Mouse (Mus musculus) gastrocnemius, postnatal 10 days (tissue): Measurements from ENCODE around the gene Tmem97. TPM values are rescaled to one million over a fixed set of nuclear protein-coding genes. Genes with fewer than 3 reads are reported as not detected.

Source experiments
- DNase-seq: peaks from one replicate; pipeline ENCODE4 v3.0.0; 2021; ENCODE audit warnings: mixed read lengths
- total RNA-seq, 2 experiments: library from RNA; stranded (reverse); gene quantifications; 2 replicates each; pipeline ENCODE4 v1.2.3; 2021

The Tmem97 gene
- total RNA-seq, 2 experiments from 2014 or later = 11.9 to 13.9 TPM

DNA sequence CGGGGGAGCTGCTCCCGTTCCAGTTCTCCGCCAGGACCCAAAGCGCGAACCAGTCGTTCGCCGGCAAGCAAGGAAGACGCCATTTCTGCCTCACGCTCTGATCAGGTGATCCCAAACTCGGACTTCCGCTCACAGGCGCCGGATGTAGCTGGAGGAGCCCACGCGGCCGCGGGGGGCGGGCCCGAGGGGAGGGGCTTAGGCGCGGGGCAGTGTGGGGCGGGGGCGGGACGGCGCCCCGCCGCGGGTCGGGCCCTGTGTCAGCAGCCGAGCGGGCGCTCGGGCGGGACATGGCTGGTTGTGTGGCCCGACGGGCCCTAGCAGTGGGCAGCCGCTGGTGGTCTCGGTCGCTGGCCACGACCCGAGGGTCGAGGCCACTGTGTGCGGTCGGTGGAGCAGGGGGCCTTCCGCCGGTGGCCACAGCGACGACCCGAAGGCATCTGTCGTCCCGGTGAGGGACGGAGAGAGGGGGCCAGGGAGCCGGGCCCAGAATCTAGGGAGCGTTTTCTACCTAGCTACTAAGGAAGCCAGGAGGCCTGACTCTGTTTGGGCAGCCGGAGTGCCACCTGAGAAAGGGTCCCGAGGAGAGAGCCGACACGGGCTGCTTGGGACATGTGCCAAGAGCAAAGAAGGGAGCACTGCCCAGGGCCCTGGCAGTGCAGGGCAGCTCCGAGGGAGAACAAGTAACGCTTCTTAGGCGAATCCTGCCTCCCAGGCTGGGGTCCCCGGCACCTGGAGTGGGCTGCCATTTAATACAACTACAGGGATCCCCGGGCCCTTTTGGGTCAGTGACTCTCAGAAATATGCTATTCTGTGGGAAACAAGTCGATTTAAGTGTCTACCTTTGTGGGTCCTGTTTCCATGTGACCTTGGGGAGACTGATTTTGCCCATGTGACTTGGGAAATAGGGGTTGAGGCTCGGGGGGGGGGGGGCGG is 38.3 kb downstream of the Tmem97 start, which contains the start of the genes Tmem199 and Poldip2:
Tmem199 (minus strand) TSS at position 148 of the 933 bp plus-strand sequence.
Poldip2 (plus strand) TSS at position 169 of the 933 bp plus-strand sequence.
- peak; percentile 90 for DNase-seq

DNA sequence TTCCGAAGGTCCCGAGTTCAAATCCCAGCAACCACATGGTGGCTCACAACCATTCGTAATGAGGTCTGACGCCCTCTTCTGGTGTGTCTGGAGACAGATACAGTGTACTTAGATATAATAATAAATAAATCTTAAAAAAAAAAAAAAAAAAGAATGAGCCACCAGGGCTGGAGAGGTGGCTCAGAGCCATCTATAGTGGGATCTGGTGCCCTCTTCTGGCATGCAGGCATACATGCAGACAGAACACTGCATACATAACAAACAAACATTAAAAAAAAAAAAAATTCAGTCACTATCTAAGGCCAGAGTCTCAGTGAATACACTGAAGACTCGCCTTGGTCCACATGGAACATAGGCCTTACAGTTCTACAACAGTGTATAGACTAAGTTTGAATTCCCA is 41.4 kb downstream of the Tmem97 start:
- no peak for DNase-seq

DNA sequence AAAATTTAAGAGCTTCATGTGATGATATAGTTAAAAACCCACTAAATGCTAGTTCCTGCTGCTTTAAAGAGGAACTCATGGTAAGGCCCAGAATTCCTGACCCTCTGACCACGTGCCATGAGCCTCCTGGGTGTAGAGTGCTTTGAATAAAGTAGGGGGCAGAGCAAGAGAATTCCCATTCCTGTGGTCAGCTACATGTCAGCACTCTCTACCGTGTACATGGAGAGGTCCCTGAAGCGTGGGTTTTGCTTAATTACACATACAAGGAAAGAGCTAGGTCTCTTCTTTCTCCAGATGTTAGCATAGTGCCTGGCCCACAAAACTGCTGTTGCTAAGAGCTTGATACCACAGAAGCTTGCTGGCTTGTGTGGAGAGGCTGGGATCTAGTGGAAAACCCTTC is 45.1 kb downstream of the Tmem97 start:
- no peak for DNase-seq

DNA sequence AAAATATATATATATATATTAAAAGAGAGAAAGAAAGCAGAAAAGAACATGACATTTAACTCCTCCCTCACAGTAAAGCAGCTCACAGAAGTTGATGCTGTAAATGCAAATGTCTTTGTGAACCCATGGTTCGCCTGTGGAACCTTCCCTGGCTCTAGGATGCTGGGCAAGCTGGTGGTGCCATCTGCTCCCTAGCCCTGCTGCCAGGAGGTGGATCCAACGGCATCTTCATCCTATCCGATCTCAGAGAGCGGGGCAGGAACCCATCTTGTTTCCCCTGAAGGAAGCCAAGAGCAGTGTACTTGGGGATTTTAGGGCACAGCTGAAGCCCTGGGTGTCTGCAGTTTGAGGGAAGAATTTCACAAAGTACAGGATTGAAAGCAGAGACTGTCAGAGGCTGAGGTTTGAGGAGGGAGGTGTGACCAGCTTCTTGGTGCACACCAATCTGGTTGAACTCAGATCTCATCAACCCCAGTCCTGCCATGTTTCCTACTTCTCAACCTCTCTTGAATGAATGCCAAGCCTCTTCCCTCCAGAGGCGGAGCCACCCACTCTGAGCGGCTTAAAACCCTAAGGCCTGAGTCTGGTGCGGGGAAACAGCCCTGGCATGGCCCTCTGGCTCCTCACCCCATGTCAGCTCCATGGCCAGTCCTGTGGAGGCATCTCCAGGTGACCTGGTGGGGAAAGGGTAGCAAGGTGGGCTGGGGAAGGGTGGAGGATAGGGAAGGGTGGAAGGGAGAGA is 47.5 kb downstream of the Tmem97 start, which contains the start of gene Sebox:
Sebox (plus strand) TSS at position 539 of the 742 bp plus-strand sequence.
- DNase-seq = no peak

DNA sequence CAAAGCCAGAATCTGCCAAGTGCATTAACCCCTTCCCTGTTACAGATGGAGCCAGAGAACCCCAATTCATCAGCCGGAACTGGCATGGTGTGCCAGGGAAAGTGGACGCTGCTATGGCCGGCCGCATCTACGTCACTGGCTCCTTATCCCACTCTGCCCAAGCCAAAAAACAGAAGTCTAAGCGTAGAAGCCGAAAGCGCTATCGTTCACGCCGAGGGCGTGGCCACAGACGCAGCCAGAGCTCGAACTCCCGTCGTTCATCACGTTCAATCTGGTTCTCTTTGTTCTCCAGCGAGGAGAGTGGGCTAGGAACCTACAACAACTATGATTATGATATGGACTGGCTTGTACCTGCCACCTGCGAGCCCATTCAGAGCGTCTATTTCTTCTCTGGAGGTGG is 49.0 kb downstream of the Tmem97 start:
- no peak for DNase-seq

DNA sequence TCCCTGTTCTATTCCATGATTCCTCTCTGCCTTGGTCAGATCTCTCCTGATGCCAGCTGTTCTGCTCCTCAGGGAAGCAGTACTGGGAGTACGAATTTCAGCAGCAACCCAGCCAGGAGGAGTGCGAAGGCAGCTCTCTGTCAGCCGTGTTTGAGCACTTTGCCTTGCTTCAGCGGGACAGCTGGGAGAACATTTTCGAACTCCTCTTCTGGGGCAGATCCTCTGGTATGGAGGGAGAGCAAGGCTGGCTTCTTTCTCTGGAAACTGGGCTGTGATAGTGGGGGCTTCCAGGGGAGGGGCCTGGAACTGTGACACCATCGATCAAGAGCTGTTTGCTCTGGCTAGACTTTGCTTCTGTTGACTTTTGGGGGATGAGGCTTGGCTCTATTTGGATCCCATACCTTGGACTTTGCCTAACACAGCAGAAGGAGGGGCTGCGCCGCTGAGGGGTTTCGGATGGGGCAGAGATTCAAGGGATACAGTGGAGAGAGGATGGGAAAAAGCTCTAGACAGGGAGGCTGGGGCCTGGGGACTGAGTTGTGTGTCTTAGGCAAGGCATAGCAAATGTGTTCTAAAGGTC is 49.9 kb downstream of the Tmem97 start:
- no peak for DNase-seq

DNA sequence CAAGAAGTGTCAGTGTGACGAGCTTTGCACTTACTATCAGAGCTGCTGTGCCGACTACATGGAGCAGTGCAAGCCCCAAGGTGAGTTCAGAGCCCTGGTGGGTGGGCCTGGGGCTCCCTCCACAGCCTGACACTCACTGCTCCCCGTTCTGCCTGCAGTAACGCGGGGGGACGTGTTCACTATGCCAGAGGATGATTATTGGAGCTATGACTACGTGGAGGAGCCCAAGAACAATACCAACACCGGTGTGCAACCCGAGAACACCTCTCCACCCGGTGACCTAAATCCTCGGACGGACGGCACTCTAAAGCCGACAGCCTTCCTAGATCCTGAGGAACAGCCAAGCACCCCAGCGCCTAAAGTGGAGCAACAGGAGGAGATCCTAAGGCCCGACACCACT is 51.0 kb downstream of the Tmem97 start:
- no peak for DNase-seq

DNA sequence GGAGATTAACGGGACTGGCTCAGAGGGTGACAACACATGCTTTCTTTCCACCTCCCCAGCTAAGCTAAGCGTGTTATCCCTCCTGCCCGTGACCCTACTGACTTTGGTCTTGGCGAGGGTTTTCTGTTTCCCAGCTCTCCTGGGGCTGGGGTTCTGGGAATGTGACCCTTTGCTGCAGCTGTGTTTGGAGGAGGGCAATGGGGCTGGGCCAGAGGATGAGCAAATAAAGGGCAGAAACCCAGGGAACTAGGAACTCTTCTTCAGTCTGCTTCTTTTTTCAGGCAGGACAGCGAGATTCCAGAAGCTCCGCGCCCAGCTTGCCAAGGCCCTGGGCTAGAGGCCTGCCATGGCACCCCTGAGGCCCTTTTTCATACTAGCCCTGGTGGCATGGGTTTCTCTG is 51.6 kb downstream of the Tmem97 start, which contains the start of gene Vtn:
Vtn (plus strand) TSS at position 88 of the 400 bp plus-strand sequence.
- DNase-seq = peak; percentile 35

DNA sequence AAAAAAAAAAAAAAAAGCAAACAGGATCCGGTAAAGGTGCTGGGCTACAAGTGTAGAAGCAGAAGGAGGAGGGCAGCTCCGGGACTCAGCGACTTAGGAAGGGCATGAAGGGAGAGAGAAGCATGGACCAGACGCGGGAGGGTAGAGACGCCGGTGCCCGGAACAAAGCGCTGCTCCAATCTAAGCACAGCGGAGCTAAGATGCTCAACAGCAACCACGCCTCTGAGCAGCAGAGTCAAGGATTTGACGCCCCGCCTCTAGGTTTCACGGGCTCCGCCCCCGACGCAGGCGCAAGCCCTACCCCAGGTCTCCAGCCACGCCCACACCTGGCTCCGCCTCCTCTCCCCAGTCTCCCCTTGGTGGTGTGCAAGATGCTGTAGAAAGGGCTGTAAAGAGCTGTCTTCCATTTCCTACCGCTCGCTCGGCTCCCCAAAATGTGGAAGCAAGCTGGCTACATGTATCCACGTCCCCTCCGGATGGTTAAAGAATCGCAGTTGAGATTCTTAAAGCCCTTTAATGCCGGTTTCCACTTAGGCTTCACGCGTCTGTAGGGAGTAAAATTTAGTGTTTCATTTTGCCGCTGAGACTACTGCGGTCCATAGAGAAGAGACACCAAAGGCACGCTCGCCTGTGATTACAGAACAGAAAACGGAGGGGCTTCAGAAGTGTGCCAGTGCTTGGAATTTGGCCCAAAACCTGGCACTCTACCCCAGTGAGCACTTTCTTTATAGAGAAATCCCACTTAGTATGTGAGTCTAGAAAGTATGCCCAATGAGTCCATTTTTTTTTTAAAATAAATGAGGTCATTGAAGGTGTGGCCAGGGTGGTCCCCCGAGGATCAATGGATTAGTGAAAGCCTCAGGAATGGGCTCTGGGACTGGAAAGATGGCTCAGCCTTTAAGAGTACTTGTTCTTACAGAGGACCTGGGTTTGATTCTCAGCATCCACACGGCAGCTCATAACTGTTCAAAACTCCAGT is 52.7 kb downstream of the Tmem97 start, which contains the start of gene Sarm1:
Sarm1 (minus strand) TSS at position 211 of the 979 bp plus-strand sequence.
- DNase-seq = peak; percentile 88

DNA sequence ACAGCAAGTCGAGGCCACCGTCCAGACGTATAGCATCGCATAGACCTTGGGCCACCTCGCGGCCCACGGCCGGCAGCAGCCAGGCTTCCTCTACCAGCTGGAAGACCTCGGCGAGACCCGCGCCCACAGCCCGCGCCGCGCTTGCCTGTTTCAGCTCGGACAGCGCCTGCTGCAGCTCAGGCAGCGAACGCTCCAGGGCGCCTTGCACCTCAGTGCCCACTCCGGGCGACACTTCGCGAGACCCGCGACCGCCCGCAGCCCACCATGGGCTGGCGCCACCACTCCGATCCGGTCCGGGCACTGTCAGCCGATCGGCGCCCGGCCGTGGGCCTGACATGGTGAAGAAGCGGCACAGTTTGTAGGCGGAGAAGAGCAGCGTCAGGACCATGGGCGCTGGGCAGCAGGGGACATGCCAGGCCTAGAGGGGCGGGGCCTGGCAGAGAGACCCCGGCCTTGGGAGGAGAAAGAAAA is 53.5 kb downstream of the Tmem97 start:
- DNase-seq = peak; percentile 39

DNA sequence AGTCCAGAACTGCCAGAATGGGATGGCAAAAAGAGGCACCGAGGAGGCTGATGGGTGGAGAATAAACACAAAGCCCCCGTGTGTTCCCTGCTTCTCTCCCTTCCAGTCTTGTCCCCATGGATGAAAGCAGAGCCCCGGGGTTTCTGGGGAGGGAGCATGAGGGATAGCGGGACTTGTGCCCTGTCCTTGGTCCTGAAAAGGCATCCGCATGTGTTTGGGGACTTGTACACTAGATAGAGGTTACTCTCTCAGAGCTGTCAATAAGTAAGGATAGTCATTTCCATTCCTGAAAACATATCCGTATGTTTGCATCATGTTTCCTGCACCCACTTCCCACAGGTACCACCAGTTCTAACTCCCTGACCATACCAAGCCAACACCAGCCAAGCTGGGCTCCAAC is 54.7 kb downstream of the Tmem97 start:
- DNase-seq = peak; percentile 25

Other genes starting within 250 kb of the Tmem97 start
- 10 to 100 TPM in 1 of 2 experiments, 1 to 10 TPM in 1; 7.1 to 11.3 TPM for gene Spag5, start 249.2 kb downstream of the Tmem97 start, total RNA-seq
- gene Aldoc, start 227.8 kb downstream of the Tmem97 start, total RNA-seq = 1 to 10 TPM; 1.9 to 2.0 TPM
- gene Pigs, start 222.4 kb downstream of the Tmem97 start, total RNA-seq = 10 to 100 TPM; 24.9 to 25.5 TPM
- 10 to 100 TPM; 26.2 to 28.4 TPM for gene Unc119, start 207.3 kb downstream of the Tmem97 start, total RNA-seq
- gene Foxn1, start 164.2 kb downstream of the Tmem97 start, total RNA-seq = not detected
- not detected for gene Slc13a2, start 128.6 kb downstream of the Tmem97 start, total RNA-seq
- 1 to 10 TPM; 1.6 to 2.8 TPM for gene Slc46a1, start 85.1 kb downstream of the Tmem97 start, total RNA-seq
- gene Sarm1, start 53.0 kb downstream of the Tmem97 start, total RNA-seq = 1 to 10 TPM; 1.2 to 1.7 TPM
- gene Vtn, start 51.7 kb downstream of the Tmem97 start, total RNA-seq = 10 to 100 TPM; 29.8 to 39.0 TPM
- not detected for gene Sebox, start 47.3 kb downstream of the Tmem97 start, total RNA-seq
- gene Tmem199, start 38.6 kb downstream of the Tmem97 start, total RNA-seq = 10 to 100 TPM; 14.2 to 16.3 TPM
- 100 to 1,000 TPM in 1 of 2 experiments, 10 to 100 TPM in 1; 99.9 to 109 TPM for gene Poldip2, start 38.6 kb downstream of the Tmem97 start, total RNA-seq
- 10 to 100 TPM; 39.3 to 42.6 TPM for gene Tnfaip1, start 14.4 kb downstream of the Tmem97 start, total RNA-seq
- 10 to 100 TPM; 28.0 to 39.1 TPM for gene Ift20, start 14.4 kb downstream of the Tmem97 start, total RNA-seq
- 1 to 10 TPM; 6.5 to 8.6 TPM for gene Nlk, start 146.6 kb upstream of the Tmem97 start, total RNA-seq
- gene Ccnq, start 201.0 kb upstream of the Tmem97 start, total RNA-seq = 10 to 100 TPM; 14.4 to 16.4 TPM